Mouse (Mus musculus): ENCODE measurements around the gene Sugp1. TPM values are rescaled to one million over a fixed set of nuclear protein-coding genes. Genes with fewer than 3 reads are reported as not detected.

The Sugp1 gene
- polyA plus RNA-seq, 1 experiment from 2014 or later: 51.9 TPM

- 73% methylated on average over 8 of the region's 8 CpGs for WGBS
- Histone ChIP-seq H3K4me1 (peaks cover 22% of the 10 kb centered on the region), H3K36me3 (peaks cover 31% of the 10 kb centered on the region), H3K4me3 (no peak overlapping the region), H3K27me3 (ENCODE audit: low read depth, poor library complexity, severe bottlenecking) (peaks cover 38% of the 10 kb centered on the region), H3K9me3 (replicated peaks) (no peaks in the 10 kb centered on the region; the same call in 1 of the 2 replicates), H3K27ac (replicated peaks) (no peak overlapping the region)
- DNase-seq (ENCODE audit: low spot score): no peak
Measured at GRCm38 (mm10) chr8:70092786-70093185, 50.2 kb downstream of the Sugp1 start.

GRCm38 (mm10) chr8:70099276-70099675 lies 56.7 kb downstream of the Sugp1 start:
- WGBS: 74% methylated on average over 8 of the region's 8 CpGs
- peaks cover 73% of the 10 kb centered on the region for H3K36me3 ChIP-seq
- H3K9me3 ChIP-seq (replicated peaks): no peaks in the 10 kb centered on the region; the same call in 1 of the 2 replicates
- H3K27me3 ChIP-seq (ENCODE audit: low read depth, poor library complexity, severe bottlenecking): no peaks in the 10 kb centered on the region
- H3K27ac ChIP-seq (replicated peaks): no peak overlapping the region
- no peak for DNase-seq (ENCODE audit: low spot score)
- no peak overlapping the region for H3K4me3 ChIP-seq
- no peaks in the 10 kb centered on the region for H3K4me1 ChIP-seq

DNA sequence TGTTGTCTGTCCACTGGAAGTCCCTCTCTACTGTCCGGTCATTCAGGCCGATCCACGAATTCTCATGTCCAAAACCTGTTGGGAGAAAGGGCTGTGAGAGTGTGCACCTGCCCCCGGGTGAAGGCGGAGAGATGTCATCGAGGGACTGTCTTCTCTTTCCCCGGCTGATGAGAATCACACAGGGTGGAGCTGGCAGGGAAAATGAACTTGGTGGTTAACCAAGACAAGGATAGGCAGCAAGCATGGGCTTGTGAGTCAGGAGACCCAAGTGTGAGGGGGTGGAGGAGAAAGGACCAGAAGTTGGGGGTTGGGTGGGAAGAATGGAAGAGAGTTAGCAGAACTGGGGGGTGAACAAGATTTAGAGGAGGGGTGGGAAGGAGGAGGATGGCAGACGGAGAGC lies 57.6 kb downstream of the Sugp1 start:
- Histone ChIP-seq H3K27me3 (ENCODE audit: low read depth, poor library complexity, severe bottlenecking) (no peaks in the 10 kb centered on the region), H3K36me3 (peaks cover 68% of the 10 kb centered on the region), H3K4me3 (no peak overlapping the region), H3K4me1 (no peaks in the 10 kb centered on the region; the same call in 1 of the 2 replicates), H3K27ac (replicated peaks) (no peak overlapping the region), H3K9me3 (replicated peaks) (no peaks in the 10 kb centered on the region; the same call in 1 of the 2 replicates)
- 90% methylated on average over 8 of the region's 8 CpGs for WGBS
- no peak for DNase-seq (ENCODE audit: low spot score)

DNA sequence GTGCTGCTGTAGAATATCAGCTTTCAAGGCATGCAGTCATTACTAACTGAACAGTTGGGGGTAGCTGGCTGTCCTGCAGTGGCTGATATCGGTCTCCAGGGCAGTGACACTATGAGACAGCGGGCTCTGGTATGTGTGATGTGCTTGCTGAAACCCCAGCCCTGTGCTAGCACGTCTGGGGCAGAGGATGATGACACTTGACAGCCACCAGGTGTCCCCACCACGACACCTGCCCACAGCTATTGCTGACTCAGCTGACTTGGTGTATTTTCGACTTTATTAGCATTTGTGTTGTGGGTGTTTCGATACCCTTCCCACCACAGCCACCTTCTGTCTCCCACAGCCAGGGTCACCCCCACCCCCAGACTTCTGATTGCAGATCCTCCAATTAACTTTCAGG lies 61.9 kb downstream of the Sugp1 start:
- Histone ChIP-seq H3K27me3 (ENCODE audit: low read depth, poor library complexity, severe bottlenecking) (peaks cover 11% of the 10 kb centered on the region), H3K36me3 (peaks cover 46% of the 10 kb centered on the region), H3K4me3 (no peak overlapping the region), H3K9me3 (replicated peaks) (no peaks in the 10 kb centered on the region), H3K27ac (replicated peaks) (no peak overlapping the region), H3K4me1 (no peaks in the 10 kb centered on the region; the same call in 1 of the 2 replicates)
- DNase-seq (ENCODE audit: low spot score): peak; percentile 24
- WGBS: 30% methylated on average over 6 of the region's 6 CpGs

- Histone ChIP-seq H3K4me1 (no peaks in the 10 kb centered on the region; the same call in 1 of the 2 replicates), H3K27me3 (ENCODE audit: low read depth, poor library complexity, severe bottlenecking) (peaks cover 15% of the 10 kb centered on the region), H3K27ac (replicated peaks) (no peak overlapping the region), H3K4me3 (no peak overlapping the region), H3K9me3 (replicated peaks) (no peaks in the 10 kb centered on the region), H3K36me3 (peaks cover 46% of the 10 kb centered on the region)
- WGBS: 86% methylated on average over 7 of the region's 7 CpGs
- no peak for DNase-seq (ENCODE audit: low spot score)
Measured at GRCm38 (mm10) chr8:70104922-70105321, 62.3 kb downstream of the Sugp1 start.

DNA sequence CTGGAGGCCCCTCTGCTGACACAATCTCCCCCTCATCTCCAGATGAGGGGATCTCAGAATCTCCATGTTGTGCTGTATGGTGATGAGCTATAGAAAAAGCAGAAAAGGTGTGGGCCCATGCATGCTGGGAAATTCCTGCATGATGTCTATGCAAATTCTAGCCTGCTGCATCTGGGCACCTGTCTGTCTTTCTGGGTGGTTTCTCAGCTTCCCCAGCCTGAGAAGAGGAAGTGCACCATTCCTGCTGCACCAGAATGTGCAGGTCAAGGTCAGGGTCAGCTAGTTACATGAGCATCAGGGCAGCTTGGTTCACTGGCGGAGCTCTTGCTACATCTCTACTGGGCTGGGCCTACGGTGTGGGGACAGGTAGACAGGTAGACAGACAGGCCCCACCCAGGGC lies 67.8 kb downstream of the Sugp1 start:
- H3K4me1 ChIP-seq: peaks cover 13% of the 10 kb centered on the region
- DNase-seq (ENCODE audit: low spot score): no peak
- H3K9me3 ChIP-seq (replicated peaks): no peaks in the 10 kb centered on the region
- H3K27me3 ChIP-seq (ENCODE audit: low read depth, poor library complexity, severe bottlenecking): peaks cover 71% of the 10 kb centered on the region
- 96% methylated on average over 2 of the region's 2 CpGs for WGBS
- peaks cover 57% of the 10 kb centered on the region for H3K36me3 ChIP-seq
- H3K27ac ChIP-seq (replicated peaks): no peak overlapping the region
- H3K4me3 ChIP-seq: no peak overlapping the region

- Histone ChIP-seq H3K27ac (replicated peaks) (no peak overlapping the region), H3K4me3 (no peak overlapping the region), H3K4me1 (peaks cover 13% of the 10 kb centered on the region), H3K9me3 (replicated peaks) (no peaks in the 10 kb centered on the region), H3K36me3 (peaks cover 57% of the 10 kb centered on the region), H3K27me3 (ENCODE audit: low read depth, poor library complexity, severe bottlenecking) (peaks cover 78% of the 10 kb centered on the region)
- DNase-seq (ENCODE audit: low spot score): no peak
- WGBS: 49% methylated on average over 23 of the region's 23 CpGs
Measured at GRCm38 (mm10) chr8:70111192-70111795, 68.7 kb downstream of the Sugp1 start.

DNA sequence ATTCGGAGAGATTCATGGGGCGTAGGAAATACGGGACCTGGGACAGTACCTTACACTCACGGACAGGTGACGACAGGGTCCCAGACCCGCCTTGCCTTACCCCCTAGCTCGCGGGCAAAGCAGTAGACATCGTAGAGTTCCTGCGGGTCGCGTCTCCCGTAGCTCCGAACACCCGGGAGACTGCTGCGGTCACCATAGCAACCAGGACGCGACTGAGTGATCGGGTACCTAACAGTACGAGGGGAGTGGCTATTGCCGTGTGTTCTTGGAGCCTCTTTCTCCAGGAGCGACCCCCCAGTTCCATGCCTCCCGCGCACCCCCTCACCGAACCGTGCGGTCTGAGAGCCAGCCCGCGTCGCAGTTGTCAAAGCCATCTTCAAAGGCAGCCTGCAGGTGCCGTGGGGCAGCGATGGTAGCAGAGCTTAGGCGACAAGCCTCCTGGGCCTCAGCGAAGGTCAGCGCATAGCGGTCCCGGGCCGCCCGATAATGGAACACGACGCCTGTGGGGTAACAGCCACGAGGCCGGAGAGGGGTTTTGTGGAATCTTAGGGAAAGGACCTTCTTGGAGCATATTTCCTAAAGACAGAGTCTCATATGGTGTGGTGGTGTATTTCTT lies 69.9 kb downstream of the Sugp1 start:
- 7% methylated on average over 43 of the region's 43 CpGs for WGBS
- Histone ChIP-seq H3K4me3 (peak overlapping the region; percentile 27; the same call in 1 of the 2 replicates), H3K4me1 (peaks cover 14% of the 10 kb centered on the region), H3K36me3 (peaks cover 51% of the 10 kb centered on the region), H3K27ac (replicated peaks) (no peak overlapping the region), H3K27me3 (ENCODE audit: low read depth, poor library complexity, severe bottlenecking) (peaks cover 87% of the 10 kb centered on the region), H3K9me3 (replicated peaks) (no peaks in the 10 kb centered on the region)
- DNase-seq (ENCODE audit: low spot score): peak; percentile 38

DNA sequence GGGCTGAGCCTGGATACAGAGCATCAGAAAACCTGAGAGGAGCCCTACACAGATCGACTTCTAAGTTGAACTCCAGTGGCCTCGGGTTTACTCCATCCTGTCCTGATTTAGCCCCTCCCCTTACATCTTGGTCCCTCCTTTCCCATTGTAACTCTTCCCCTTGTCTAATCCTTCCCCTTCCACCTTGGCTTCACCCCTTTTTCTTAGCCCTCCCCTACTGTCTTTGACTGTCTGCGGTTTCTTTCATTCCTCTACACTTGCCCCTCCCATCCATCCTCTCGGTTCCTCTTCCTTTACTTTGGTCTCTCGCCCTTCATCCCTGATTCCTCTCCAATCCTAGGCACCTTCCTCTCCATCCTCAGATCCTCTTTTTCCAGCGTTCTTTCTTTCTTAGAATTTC lies 71.9 kb downstream of the Sugp1 start:
- no peak for DNase-seq (ENCODE audit: low spot score)
- H3K36me3 ChIP-seq: peaks cover 38% of the 10 kb centered on the region
- H3K4me1 ChIP-seq: peaks cover 33% of the 10 kb centered on the region
- no peak overlapping the region for H3K27ac ChIP-seq (replicated peaks)
- H3K27me3 ChIP-seq (ENCODE audit: low read depth, poor library complexity, severe bottlenecking): peaks cover 99% of the 10 kb centered on the region
- WGBS: 21% methylated on average over 6 of the region's 6 CpGs
- no peak overlapping the region for H3K4me3 ChIP-seq
- H3K9me3 ChIP-seq (replicated peaks): no peaks in the 10 kb centered on the region

DNA sequence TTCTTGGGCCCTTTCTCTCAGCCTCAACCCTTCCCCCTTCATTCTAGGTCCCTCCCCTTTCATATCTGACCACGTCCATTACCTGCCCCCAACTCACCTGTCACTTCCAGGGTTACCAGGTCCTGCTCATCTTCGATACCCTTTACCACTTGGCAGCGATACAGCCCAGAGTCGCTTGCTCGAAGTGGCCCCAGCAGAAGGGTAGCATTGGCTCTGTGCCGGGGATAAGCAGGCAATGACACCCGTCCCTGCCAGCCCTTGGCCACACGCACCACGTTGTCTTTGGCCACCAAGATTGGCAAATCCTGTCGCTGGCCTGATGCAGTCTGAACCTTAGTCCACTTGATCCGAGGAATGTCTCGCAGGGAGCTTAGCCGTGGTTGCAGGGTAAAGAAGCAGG lies 72.3 kb downstream of the Sugp1 start:
- H3K9me3 ChIP-seq (replicated peaks): no peaks in the 10 kb centered on the region
- no peak overlapping the region for H3K27ac ChIP-seq (replicated peaks)
- peaks cover 34% of the 10 kb centered on the region for H3K36me3 ChIP-seq
- peaks cover 38% of the 10 kb centered on the region for H3K4me1 ChIP-seq
- H3K4me3 ChIP-seq: no peak overlapping the region
- H3K27me3 ChIP-seq (ENCODE audit: low read depth, poor library complexity, severe bottlenecking): peaks cover 99% of the 10 kb centered on the region
- 67% methylated on average over 13 of the region's 13 CpGs for WGBS
- no peak for DNase-seq (ENCODE audit: low spot score)

DNA sequence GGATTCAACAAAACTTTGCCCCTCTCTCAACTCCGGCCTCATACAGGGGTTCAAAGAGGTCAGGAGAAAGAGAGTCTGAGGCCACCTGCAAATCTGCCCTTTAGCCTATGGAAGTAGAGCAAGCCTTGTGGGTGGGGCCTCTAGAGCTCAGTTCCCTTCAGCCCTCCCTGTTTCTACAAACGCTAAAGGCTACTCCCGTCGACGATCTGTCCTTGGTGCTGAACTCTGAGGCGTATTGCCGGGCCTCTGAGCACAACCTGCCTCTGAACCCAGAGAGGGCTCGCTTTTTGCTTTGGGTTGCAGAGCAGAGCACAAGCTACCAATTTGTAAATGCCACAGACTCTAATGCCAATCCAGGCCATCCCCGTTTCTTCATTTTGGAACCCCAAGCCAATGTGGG lies 75.0 kb downstream of the Sugp1 start:
- peak; percentile 24 for DNase-seq (ENCODE audit: low spot score)
- 8% methylated on average over 9 of the region's 9 CpGs for WGBS
- H3K9me3 ChIP-seq (replicated peaks): no peaks in the 10 kb centered on the region
- H3K4me3 ChIP-seq: no peak overlapping the region
- peaks cover 89% of the 10 kb centered on the region for H3K27me3 ChIP-seq (ENCODE audit: low read depth, poor library complexity, severe bottlenecking)
- peaks cover 38% of the 10 kb centered on the region for H3K4me1 ChIP-seq
- no peak overlapping the region for H3K27ac ChIP-seq (replicated peaks)
- peaks cover 17% of the 10 kb centered on the region for H3K36me3 ChIP-seq

- Histone ChIP-seq H3K27ac (replicated peaks) (peak overlapping the region; percentile 84), H3K4me1 (peaks cover 35% of the 10 kb centered on the region), H3K4me3 (peak overlapping the region; percentile 65), H3K36me3 (peaks cover 10% of the 10 kb centered on the region), H3K9me3 (replicated peaks) (no peaks in the 10 kb centered on the region), H3K27me3 (ENCODE audit: low read depth, poor library complexity, severe bottlenecking) (peaks cover 78% of the 10 kb centered on the region)
- 9% methylated on average over 17 of the region's 17 CpGs for WGBS
- peak; percentile 72 for DNase-seq (ENCODE audit: low spot score)
Measured at GRCm38 (mm10) chr8:70118726-70119700, 76.4 kb downstream of the Sugp1 start.
